ENCODE assay signal across 17 mouse cellular contexts in the genomic region with DNA sequence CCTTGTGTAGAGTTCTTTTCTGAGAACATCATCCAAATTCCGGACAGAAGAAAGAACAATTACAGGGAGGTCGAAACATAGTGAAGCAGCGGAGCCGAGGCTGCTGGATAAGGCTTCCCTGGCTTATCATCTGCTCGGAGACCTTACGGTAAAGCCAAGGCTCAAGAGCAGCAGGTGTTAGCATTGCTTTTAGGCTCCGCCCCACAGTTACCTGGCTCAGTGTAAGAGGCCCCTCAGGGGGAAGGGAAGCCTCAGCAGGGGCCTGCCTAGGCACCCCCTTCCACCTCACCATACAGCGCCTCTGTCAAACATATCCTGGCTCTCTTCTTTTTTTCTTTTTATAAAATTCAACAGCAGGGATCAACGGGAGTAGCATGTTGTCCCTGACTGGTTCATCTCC. TPM values are rescaled to one million over a fixed set of nuclear protein-coding genes. Genes with fewer than 3 reads are reported as not detected.
"Had no signal": no experiment of that assay in that cellular context is flagged by ENCODE, and none has a peak within 500 bp of the region (broad histone marks: within the 10 kb centered on the region; RNA-seq: fewer than 3 reads in every experiment).

No protein-coding gene starts in this region.

- DNase-seq: kidney, postnatal 10 days; kidney, postnatal 4 days; left cerebral cortex, postnatal 4 days; lung, adult 18-20 months; lung, postnatal 36 days; right cerebral cortex, postnatal 25 days; thymus, postnatal 36 days had no signal

- H3K4me2 ChIP-seq: limb, embryonic 13.5 days; midbrain, embryonic 15.5 days; neural tube, embryonic 12.5 days had no signal

- H3K27ac ChIP-seq: layer of hippocampus, adult 2 months; limb, embryonic 13.5 days; liver, embryonic 14.5 days; midbrain, embryonic 15.5 days; neural tube, embryonic 12.5 days had no signal

- ATAC-seq: midbrain, embryonic 15.5 days had no signal

- H3K9me3 ChIP-seq: limb, embryonic 13.5 days; midbrain, embryonic 15.5 days; neural tube, embryonic 12.5 days had no signal

- H3K9ac ChIP-seq: limb, embryonic 13.5 days; liver, embryonic 14.5 days; midbrain, embryonic 15.5 days; neural tube, embryonic 12.5 days had no signal

- H3K4me3 ChIP-seq: layer of hippocampus, adult 2 months; limb, embryonic 13.5 days; midbrain, embryonic 15.5 days; neural tube, embryonic 12.5 days had no signal

- H3K36me3 ChIP-seq: limb, embryonic 13.5 days; midbrain, embryonic 15.5 days; neural tube, embryonic 12.5 days had no signal

RNA-seq across cellular contexts. Expression of a gene that starts 3.0 kb away (rescaled TPM):
- polyA plus RNA-seq: limb, embryonic 13.5 days; liver, adult 2 months; liver, embryonic 14.5 days; lung, embryonic 16.5 days had no signal

RNA-seq across cellular contexts. Expression of a gene that starts 59.8 kb away (rescaled TPM):
- polyA plus RNA-seq: kidney, embryonic 14.5 days; limb, embryonic 13.5 days; liver, adult 2 months; liver, embryonic 14.5 days; lung, embryonic 16.5 days; midbrain, embryonic 15.5 days; neural tube, embryonic 12.5 days; small intestine, adult 2 months; thymus, postnatal 0 days had no signal
